Mouse (Mus musculus): ENCODE measurements around the gene Tbc1d20.

GRCm38 (mm10) chr2:152338319-152338718 lies 44.7 kb downstream of the Tbc1d20 start:
- TF ChIP-seq CTCF (IDR thresholded peaks at IDR 0.05; ENCODE audit: control insufficient read depth, insufficient read depth, insufficient replicate concordance, low read depth, low read length) (no peak), POLR2A (IDR thresholded peaks at IDR 0.05; ENCODE audit: control insufficient read depth, low read depth, low read length) (no peak)
